Mouse (Mus musculus): ENCODE measurements around the gene Neu3. TPM values are rescaled to one million over a fixed set of nuclear protein-coding genes. Genes with fewer than 3 reads are reported as not detected.

Gene Neu3
- polyA plus RNA-seq, 1 experiment from 2014 or later: 1.1 TPM

DNA sequence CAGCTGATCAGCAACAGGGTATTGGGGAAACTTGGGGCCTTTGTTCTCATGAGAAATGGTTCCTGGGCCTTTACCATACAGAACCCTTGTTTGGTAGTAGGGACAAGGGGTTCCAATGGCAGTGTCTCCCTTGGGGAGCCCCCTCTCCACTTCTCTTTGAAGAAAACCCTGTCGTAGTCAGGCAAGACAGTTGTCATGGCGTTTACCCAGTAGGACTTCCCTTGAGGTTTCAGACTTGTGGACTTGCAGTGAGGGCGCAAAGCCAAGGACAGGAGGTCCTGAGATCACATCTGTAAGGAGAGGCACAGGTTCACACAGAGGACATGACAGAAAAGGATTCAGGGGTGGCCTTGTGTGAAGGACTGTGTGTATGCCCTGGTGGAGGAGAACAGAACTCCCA is 31.7 kb downstream of the Neu3 start:
- H3K36me3 ChIP-seq (ENCODE audit: control insufficient read depth, insufficient read depth, low read length): no peaks in the 10 kb centered on the region
- H3K9ac ChIP-seq (ENCODE audit: low read length): no peak overlapping the region
- no peak overlapping the region for H3K4me2 ChIP-seq (ENCODE audit: low read depth, severe bottlenecking)
- WGBS: 71% methylated on average over 3 of the region's 3 CpGs
- ATAC-seq (ENCODE audit: insufficient number of reproducible peaks, low FRiP score, low TSS enrichment, low read depth) (no peak), DNase-seq (ENCODE audit: low spot score) (no peak)
- no peak overlapping the region for H3K4me3 ChIP-seq (ENCODE audit: low read depth, low read length)
- H3K27me3 ChIP-seq (ENCODE audit: control insufficient read depth, insufficient read depth, low read length): 0 out of 2 replicates have a peak, but pooled peaks cover 6% of the 10 kb centered on the region
- no peak overlapping the region for H3K27ac ChIP-seq (replicated peaks; ENCODE audit: low read depth, low read length)
- H3K9me3 ChIP-seq (ENCODE audit: control insufficient read depth, low read length): no peaks in the 10 kb centered on the region
- peaks cover 10% of the 10 kb centered on the region for H3K4me1 ChIP-seq (ENCODE audit: control insufficient read depth, insufficient read depth, low read length)

DNA sequence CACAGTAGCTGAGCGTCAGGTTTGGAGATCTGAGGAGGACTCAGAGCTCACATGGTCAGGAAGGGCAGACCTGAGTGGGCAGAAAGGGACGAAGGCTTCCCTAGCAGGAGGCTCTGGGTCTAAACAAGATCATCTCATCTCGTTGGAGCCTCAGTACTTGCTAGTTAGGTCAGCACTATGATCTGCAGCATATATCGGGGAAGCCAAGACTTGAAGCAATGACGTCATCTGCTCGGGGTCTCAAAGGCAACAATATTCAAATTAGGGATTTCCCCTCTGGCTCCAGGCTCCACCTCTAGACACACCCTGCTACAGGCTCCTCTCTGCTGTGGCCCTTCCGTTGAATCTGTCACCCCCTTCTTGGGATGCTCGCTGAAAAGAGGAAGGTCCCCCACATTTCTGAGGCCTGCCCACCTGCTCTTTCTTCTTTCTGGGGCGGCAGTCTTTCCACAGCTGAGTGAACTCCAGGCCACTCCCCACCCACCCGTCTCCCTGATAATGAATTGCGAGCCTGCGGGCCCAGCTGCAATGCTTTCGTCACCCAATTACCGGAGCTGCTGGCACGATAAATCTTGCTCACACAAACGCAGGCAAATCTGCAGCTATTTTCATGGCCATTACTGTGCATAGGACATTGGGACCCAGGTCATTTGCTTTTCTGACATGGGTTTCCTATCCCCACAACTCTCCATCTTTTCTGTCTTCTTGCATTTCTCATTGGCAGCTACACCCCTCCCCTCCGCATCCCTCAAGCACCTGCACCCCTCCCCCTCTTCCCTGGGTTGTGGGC is 32.8 kb downstream of the Neu3 start:
- WGBS: 11% methylated on average over 17 of the region's 17 CpGs
- ATAC-seq (ENCODE audit: insufficient number of reproducible peaks, low FRiP score, low TSS enrichment, low read depth): peak; percentile 46; the same call in 1 of the 2 replicates
- peak; percentile 73 for DNase-seq (ENCODE audit: low spot score)
- Histone ChIP-seq H3K4me3 (ENCODE audit: low read depth, low read length) (no peak overlapping the region), H3K27ac (replicated peaks; ENCODE audit: low read depth, low read length) (no peak overlapping the region), H3K9me3 (ENCODE audit: control insufficient read depth, low read length) (no peaks in the 10 kb centered on the region), H3K9ac (ENCODE audit: low read length) (no peak overlapping the region), H3K36me3 (ENCODE audit: control insufficient read depth, insufficient read depth, low read length) (no peaks in the 10 kb centered on the region), H3K4me2 (ENCODE audit: low read depth, severe bottlenecking) (peak overlapping the region; percentile 20; the same call in 1 of the 2 replicates), H3K4me1 (ENCODE audit: control insufficient read depth, insufficient read depth, low read length) (peaks cover 10% of the 10 kb centered on the region), H3K27me3 (ENCODE audit: control insufficient read depth, insufficient read depth, low read length) (0 out of 2 replicates have a peak, but pooled peaks cover 6% of the 10 kb centered on the region)

DNA sequence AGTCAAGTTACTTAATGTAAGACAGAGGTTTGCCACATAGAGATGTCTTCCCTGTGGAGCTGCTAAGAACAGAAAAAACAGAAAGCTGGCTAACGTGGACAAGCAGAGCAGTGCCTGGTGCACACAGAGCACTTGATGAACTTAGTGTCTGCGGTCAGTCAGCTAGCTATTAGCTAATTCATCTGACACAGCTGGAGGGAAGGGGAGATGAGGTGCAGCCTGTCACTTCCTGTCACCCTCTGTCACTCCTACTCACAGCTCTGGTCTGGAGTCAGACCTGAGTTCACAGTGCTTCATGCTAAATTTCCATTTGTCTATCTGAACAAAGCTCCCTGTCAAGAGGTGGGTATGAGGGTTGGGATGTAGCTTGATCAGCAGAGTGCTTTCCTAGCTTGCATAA is 34.1 kb downstream of the Neu3 start:
- no peak overlapping the region for H3K4me2 ChIP-seq (ENCODE audit: low read depth, severe bottlenecking)
- no peaks in the 10 kb centered on the region for H3K9me3 ChIP-seq (ENCODE audit: control insufficient read depth, low read length)
- 0 out of 2 replicates have a peak, but pooled peaks cover 6% of the 10 kb centered on the region for H3K27me3 ChIP-seq (ENCODE audit: control insufficient read depth, insufficient read depth, low read length)
- no peak overlapping the region for H3K9ac ChIP-seq (ENCODE audit: low read length)
- no peak overlapping the region for H3K4me3 ChIP-seq (ENCODE audit: low read depth, low read length)
- no peak overlapping the region for H3K27ac ChIP-seq (replicated peaks; ENCODE audit: low read depth, low read length)
- 69% methylated on average over 2 of the region's 2 CpGs for WGBS
- H3K4me1 ChIP-seq (ENCODE audit: control insufficient read depth, insufficient read depth, low read length): peaks cover 10% of the 10 kb centered on the region
- no peak for DNase-seq (ENCODE audit: low spot score)
- no peak for ATAC-seq (ENCODE audit: insufficient number of reproducible peaks, low FRiP score, low TSS enrichment, low read depth)
- H3K36me3 ChIP-seq (ENCODE audit: control insufficient read depth, insufficient read depth, low read length): no peaks in the 10 kb centered on the region

DNA sequence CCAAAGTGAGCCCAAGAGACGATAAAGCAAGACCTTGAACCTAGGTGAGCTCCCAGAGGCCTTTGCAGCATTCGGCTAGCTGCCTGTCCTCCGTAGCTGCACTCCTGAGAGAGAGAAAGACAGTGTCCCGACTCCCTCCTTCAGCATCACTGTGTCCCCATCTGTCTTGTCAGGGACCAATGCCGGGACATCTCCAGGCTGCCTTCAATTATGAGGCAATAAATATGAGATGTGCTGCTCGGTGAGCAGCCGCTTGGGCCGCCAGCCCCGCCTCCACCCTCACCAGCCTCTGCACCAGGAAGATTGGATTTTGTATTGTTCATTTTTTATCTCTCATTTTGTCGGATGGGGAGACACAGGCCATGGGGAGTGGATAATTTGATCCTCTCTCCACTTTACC is 37.4 kb downstream of the Neu3 start:
- ATAC-seq (ENCODE audit: insufficient number of reproducible peaks, low FRiP score, low TSS enrichment, low read depth) (no peak), DNase-seq (ENCODE audit: low spot score) (no peak)
- Histone ChIP-seq H3K27ac (replicated peaks; ENCODE audit: low read depth, low read length) (no peak overlapping the region), H3K4me1 (ENCODE audit: control insufficient read depth, insufficient read depth, low read length) (peaks cover 11% of the 10 kb centered on the region), H3K27me3 (ENCODE audit: control insufficient read depth, insufficient read depth, low read length) (no peaks in the 10 kb centered on the region), H3K36me3 (ENCODE audit: control insufficient read depth, insufficient read depth, low read length) (no peaks in the 10 kb centered on the region), H3K4me2 (ENCODE audit: low read depth, severe bottlenecking) (no peak overlapping the region), H3K9ac (ENCODE audit: low read length) (no peak overlapping the region), H3K4me3 (ENCODE audit: low read depth, low read length) (no peak overlapping the region), H3K9me3 (ENCODE audit: control insufficient read depth, low read length) (no peaks in the 10 kb centered on the region)
- whole genome bisulfite sequencing: 82% methylated on average over 10 of the region's 10 CpGs

DNA sequence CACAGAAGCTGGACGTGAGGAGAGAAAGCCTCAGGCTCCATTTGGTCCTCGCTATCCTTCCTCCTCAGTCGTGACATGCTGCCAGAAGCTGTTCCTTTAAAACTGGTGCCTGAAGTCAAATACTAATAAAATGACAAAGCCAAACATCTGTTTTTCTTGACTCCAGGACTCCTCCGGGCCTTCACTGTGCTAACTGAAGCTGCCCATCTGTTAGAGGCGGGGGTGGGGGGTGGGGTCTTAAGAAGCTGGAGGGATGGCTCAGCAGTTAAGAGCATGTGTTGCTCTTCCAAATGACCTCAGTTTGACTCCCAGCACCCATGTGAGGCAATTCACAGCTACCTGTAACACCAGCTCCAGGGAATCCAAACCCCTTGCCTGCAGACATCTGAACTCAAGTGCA is 39.7 kb downstream of the Neu3 start:
- Histone ChIP-seq H3K27me3 (ENCODE audit: control insufficient read depth, insufficient read depth, low read length) (no peaks in the 10 kb centered on the region), H3K4me1 (ENCODE audit: control insufficient read depth, insufficient read depth, low read length) (0 out of 2 replicates have a peak, but pooled peaks cover 3% of the 10 kb centered on the region), H3K27ac (replicated peaks; ENCODE audit: low read depth, low read length) (no peak overlapping the region), H3K4me3 (ENCODE audit: low read depth, low read length) (no peak overlapping the region), H3K4me2 (ENCODE audit: low read depth, severe bottlenecking) (no peak overlapping the region), H3K9ac (ENCODE audit: low read length) (no peak overlapping the region), H3K9me3 (ENCODE audit: control insufficient read depth, low read length) (no peaks in the 10 kb centered on the region), H3K36me3 (ENCODE audit: control insufficient read depth, insufficient read depth, low read length) (no peaks in the 10 kb centered on the region)
- WGBS: 11% methylated on average over 5 of the region's 5 CpGs
- DNase-seq (ENCODE audit: low spot score) (no peak), ATAC-seq (ENCODE audit: insufficient number of reproducible peaks, low FRiP score, low TSS enrichment, low read depth) (peak; percentile 47; the same call in 1 of the 2 replicates)

DNA sequence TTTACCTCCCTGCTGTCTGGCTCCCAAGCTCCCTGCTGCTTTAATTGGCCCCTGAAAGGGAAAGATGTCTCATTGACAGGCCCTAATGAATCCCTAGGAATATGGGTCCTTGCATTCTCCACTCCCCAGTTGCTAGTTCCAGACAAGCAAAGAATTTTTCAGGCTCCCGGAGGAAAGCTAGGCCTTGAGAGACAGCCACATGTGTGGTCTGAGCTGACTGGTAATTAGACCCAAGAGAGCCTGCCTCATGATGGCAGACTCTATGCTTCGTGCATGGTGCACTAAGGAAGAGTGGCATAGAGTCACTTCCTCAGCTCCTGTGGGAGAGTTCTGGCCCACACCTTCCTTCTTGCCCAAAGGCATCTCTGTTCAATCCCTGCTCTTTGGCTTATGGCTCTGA is 40.3 kb downstream of the Neu3 start:
- no peaks in the 10 kb centered on the region for H3K27me3 ChIP-seq (ENCODE audit: control insufficient read depth, insufficient read depth, low read length)
- ATAC-seq (ENCODE audit: insufficient number of reproducible peaks, low FRiP score, low TSS enrichment, low read depth) (no peak), DNase-seq (ENCODE audit: low spot score) (no peak)
- no peaks in the 10 kb centered on the region for H3K36me3 ChIP-seq (ENCODE audit: control insufficient read depth, insufficient read depth, low read length)
- no peak overlapping the region for H3K4me3 ChIP-seq (ENCODE audit: low read depth, low read length)
- H3K9me3 ChIP-seq (ENCODE audit: control insufficient read depth, low read length): no peaks in the 10 kb centered on the region
- 33% methylated on average over 2 of the region's 2 CpGs for WGBS
- 0 out of 2 replicates have a peak, but pooled peaks cover 3% of the 10 kb centered on the region for H3K4me1 ChIP-seq (ENCODE audit: control insufficient read depth, insufficient read depth, low read length)
- no peak overlapping the region; the same call in 1 of the 2 replicates for H3K27ac ChIP-seq (replicated peaks; ENCODE audit: low read depth, low read length)
- H3K9ac ChIP-seq (ENCODE audit: low read length): no peak overlapping the region
- no peak overlapping the region for H3K4me2 ChIP-seq (ENCODE audit: low read depth, severe bottlenecking)

DNA sequence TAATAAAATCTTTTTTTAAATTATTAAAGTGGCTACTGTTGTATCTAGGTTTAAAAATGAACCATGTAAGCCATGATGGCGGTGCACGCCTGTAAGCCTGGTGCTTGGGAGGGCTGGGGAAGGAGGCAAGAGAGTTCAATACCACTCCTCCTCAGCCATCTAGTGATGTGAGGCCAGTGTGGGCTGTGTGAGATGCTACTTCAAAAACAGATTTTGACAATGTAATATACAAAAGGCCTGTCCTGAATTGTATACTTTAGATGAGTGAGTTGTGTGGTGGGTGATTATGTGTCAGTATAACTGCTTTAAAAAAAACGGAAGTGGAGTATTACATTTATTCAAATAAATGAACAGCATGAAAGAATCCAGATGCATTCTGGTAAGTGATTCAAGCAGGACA is 41.4 kb downstream of the Neu3 start:
- 90% methylated on average over 3 of the region's 3 CpGs for WGBS
- H3K4me2 ChIP-seq (ENCODE audit: low read depth, severe bottlenecking): no peak overlapping the region
- 0 out of 2 replicates have a peak, but pooled peaks cover 3% of the 10 kb centered on the region for H3K4me1 ChIP-seq (ENCODE audit: control insufficient read depth, insufficient read depth, low read length)
- H3K4me3 ChIP-seq (ENCODE audit: low read depth, low read length): no peak overlapping the region
- ATAC-seq (ENCODE audit: insufficient number of reproducible peaks, low FRiP score, low TSS enrichment, low read depth) (no peak), DNase-seq (ENCODE audit: low spot score) (no peak)
- H3K27me3 ChIP-seq (ENCODE audit: control insufficient read depth, insufficient read depth, low read length): no peaks in the 10 kb centered on the region
- H3K9ac ChIP-seq (ENCODE audit: low read length): no peak overlapping the region
- H3K27ac ChIP-seq (replicated peaks; ENCODE audit: low read depth, low read length): no peak overlapping the region
- no peaks in the 10 kb centered on the region for H3K9me3 ChIP-seq (ENCODE audit: control insufficient read depth, low read length)
- H3K36me3 ChIP-seq (ENCODE audit: control insufficient read depth, insufficient read depth, low read length): no peaks in the 10 kb centered on the region

DNA sequence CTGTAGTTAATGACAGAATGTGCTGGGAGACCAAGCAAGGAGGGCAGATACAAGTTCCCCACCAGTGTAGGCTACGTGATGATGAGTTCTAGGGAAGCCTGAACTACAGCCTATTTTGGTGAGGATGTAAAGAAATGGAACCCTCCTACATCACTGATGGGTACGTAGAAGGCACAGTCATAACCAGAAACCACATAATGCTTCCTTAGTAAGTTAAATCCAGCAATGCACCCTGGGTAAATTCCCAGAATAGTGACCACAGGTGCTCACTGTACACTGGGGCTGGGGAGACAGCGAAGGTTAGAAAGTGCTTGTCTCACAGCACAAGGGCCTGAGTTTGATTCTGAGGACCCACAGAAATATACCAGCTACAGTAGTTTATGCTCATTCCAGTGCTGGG is 42.7 kb downstream of the Neu3 start:
- Histone ChIP-seq H3K27me3 (ENCODE audit: control insufficient read depth, insufficient read depth, low read length) (no peaks in the 10 kb centered on the region), H3K4me2 (ENCODE audit: low read depth, severe bottlenecking) (no peak overlapping the region), H3K27ac (replicated peaks; ENCODE audit: low read depth, low read length) (no peak overlapping the region), H3K9me3 (ENCODE audit: control insufficient read depth, low read length) (no peaks in the 10 kb centered on the region), H3K4me3 (ENCODE audit: low read depth, low read length) (no peak overlapping the region), H3K4me1 (ENCODE audit: control insufficient read depth, insufficient read depth, low read length) (0 out of 2 replicates have a peak, but pooled peaks cover 3% of the 10 kb centered on the region), H3K9ac (ENCODE audit: low read length) (no peak overlapping the region), H3K36me3 (ENCODE audit: control insufficient read depth, insufficient read depth, low read length) (no peaks in the 10 kb centered on the region)
- no peak for DNase-seq (ENCODE audit: low spot score)
- 89% methylated on average over 3 of the region's 3 CpGs for WGBS
- ATAC-seq (ENCODE audit: insufficient number of reproducible peaks, low FRiP score, low TSS enrichment, low read depth): no peak
